Mouse (Mus musculus): ENCODE data around the gene Daam2.

The Daam2 gene

GRCm38 (mm10) chr17:49563830-49564470 is at the start of gene Daam2:
Gene Daam2, minus strand, starts transcription at chr17:49564343.
- in situ Hi-C loops (cut with MboI, MseI), result no loop called here

DNA sequence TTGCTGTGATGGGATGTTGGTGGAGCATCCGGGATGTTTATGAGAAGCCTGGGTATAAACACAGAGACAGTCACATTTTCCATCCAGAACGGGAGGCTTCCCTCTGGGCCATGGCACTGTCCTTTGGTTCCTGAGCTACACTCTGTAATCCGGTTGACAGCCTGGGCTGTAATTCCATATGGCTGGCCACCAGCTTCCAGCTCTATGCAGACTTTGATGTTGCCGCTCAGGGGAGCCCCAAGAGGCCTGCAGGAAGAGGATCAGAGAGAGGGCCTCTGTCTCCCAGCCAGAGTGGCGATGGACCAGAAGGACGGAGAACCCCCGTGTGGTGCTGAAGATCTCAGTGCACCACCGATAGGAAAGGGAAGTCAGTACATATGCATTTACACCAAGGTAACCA is 46.2 kb upstream of the Daam2 start:
- in situ Hi-C loops (cut with MboI, MseI), result no loop called here

DNA sequence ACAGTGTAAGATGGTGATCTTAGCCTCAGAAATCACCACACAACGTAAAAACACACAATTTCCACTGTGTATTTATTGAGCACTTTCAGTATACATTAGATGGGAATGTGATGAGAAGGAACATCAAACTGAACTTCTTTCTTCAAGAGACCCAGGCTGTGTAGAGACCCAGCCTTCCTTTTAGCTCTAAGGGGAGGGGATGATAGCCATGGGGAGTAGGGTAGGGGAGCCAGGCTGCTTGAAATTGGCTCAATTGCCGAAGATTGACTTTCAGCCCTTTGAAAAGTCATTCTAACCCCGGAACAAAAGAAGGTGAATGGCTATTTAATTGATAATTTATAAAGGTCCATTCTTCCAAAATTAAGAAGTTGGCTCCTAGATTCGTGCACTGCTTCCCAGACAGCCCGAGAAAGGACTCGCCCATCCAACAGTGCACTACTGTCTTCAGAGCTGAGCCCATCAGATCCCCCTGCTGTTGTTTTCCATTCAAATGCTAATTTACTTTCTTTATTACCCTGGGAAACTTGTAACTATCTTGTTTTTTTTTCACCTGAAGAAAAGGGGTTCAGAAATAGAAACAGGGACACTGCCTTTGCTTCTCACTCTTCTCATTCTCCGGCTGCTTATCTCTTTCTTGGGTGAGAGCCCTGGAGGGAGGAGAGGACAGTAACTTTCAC is 43.3 kb upstream of the Daam2 start:
- in situ Hi-C loops (cut with MboI, MseI), result no loop called here

DNA sequence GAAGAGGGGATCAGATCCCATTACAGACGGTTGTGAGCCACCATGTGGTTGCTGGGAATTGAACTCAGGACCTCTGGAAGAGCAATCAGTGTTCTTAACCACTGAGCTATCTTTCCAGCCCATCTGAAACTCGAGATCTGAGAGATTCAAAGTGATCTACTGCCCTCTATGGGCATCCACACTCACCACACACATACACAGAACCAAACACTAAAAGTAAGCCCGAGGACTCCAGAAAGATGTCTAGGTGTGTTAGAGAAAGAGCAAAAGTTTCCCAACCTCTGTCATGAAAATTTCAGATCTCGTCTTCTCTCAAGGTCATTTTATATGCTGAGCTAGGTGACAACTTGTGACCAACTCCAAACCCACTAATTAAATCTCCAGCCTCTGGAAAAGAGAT is 41.3 kb upstream of the Daam2 start:
- in situ Hi-C loops (cut with MboI, MseI), result no loop called here

GRCm38 (mm10) chr17:49590051-49590450 is 25.9 kb upstream of the Daam2 start:
- in situ Hi-C loops (cut with MboI, MseI), result no loop called here

- in situ Hi-C loops (cut with MboI, MseI), result no loop called here
Observed at GRCm38 (mm10) chr17:49582471-49582870, 18.3 kb upstream of the Daam2 start.

GRCm38 (mm10) chr17:49577321-49577720 is 13.2 kb upstream of the Daam2 start:
- in situ Hi-C loops (cut with MboI, MseI), result no loop called here

DNA sequence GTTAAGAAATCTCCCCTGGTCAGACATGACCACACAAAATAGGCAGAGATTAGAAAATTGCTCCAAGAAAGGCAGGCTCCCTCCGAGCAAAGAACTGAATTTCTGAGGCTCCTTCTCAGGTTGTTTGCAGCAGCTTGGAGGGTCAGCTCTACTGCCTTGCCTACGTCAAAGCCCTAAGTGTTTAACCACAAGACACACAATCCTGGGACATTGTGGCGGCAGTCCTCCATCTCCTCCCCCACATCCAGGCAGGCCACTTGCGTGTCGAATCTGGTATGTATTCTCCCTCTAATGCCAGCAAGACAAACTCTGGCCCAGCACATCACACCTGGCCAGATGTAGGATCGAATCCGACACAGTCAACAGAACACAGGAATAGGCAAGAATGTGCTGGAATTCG is 4.6 kb upstream of the Daam2 start:
- in situ Hi-C loops (cut with MboI, MseI), result no loop called here

DNA sequence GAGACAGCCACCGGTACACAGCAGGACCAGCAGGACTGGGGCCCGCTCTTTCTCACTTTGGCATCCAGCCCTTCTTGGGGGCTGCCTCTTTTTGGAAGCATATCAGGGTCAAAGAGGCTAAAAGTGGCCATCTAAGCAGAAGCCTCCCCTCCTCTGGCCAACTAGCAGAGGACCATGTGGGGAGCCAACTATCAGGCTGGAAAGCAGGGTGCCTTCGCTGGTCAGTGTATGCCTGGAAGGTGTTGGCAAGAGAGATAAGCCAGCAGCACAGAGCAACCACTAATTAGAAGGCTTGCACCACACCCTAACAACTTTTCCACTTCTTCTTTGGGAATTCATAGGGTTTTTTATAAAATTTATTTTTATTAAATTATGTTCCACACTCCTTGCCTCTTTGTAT is 346 bp upstream of the Daam2 start:
- in situ Hi-C loops (cut with MboI, MseI), result no loop called here

DNA sequence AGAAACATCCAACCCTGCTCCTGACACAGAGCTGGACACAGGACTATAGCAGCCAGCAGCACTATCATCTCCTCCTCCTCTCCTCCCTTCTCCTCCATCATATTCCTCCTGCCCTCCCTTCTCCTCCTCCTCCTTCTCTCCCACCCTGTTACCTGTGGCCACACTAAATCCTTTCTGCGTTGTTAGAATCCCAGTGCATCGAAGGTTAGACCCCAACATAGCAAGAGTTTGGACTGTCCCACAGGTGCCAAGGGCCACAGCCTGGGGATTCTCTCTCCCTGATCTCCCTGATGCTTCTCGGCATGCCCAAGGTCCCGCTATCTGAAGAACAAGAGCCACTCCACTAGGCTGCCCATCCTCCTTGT is 745 bp downstream of the Daam2 start:
- in situ Hi-C loops (cut with MboI, MseI), result no loop called here

DNA sequence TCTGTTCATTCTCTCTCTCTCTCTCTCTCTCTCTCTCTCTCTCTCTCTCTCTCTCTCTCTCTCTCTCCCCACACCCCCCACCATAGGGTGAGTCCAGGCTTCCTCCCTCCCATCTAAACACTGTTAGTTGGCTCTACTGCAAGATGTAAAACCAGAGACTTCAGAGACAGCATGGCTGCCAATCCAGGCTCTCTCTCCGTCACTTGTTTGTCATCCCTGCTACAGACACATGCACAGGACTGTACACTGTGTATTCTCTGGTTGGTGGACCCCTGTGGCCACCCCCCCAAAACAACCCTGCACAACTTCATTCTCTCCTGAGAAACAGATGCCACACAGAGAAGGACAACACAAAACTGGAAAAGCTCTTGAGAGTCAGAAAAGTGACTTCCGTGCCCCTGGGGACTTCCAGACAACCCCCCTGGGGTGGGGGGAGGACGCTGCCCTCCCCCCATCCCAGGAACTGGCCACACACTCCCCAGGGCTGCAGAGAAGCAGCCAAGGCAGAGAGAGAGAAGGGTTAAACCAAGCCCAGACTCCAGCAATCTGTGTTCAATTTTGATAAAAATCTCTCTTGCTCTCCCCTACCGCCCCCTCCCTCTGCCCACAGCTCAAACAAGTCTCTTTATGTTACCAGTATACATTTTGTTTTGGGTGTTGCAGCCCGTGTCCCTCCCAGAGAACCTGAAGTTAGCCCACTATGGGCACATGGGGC is 1.3 kb downstream of the Daam2 start:
- in situ Hi-C loops (cut with MboI, MseI), result no loop called here

GRCm38 (mm10) chr17:49561985-49562384 is 2.2 kb downstream of the Daam2 start:
- in situ Hi-C loops (cut with MboI, MseI), result no loop called here

DNA sequence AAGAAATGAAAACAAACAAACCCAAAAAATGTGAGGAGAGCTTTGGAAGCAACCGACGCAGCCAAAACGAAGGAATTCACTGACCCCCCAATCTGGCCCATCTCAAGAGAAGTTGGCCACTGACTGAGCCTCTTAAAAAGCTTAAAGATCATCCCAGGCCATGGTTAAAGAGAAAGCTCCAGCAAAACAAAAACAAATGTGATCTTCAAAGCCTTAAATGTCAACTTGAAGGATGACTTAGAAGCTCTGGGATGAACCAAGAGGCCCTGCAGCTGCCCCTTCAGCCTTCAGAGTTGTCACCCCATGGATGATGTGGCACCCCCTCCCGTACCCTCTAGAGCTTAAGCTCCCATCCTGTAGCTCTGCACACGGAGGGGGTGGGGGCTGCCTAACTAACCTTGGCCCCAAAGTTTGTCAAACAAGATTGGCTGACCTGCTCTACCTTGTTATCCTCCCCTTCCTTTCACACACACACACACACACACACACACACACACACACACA is 4.3 kb downstream of the Daam2 start:
- in situ Hi-C loops (cut with MboI, MseI), result no loop called here

- in situ Hi-C loops (cut with MboI, MseI), result no loop called here
Observed at GRCm38 (mm10) chr17:49556169-49556568, 8.0 kb downstream of the Daam2 start.

DNA sequence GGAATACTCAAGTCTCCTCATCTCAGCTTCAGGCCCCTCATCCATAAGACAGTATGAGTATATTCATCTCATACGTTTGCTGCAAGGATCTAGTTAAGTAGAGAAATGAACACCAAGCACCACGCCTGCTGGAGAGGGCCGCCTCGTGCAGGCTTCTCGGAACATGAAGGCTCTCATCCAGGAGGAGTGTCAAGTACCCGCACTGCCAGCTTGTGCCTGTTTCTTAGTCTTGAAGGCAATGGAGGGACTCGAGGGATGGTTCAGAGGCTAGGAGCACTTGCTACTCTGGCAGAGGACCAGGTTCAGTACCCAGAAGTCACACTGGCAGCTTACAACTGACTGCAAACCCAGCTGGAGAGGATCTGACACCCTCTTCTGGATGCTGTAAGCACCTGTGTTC is 12.2 kb downstream of the Daam2 start:
- in situ Hi-C loops (cut with MboI, MseI), result no loop called here

GRCm38 (mm10) chr17:49551465-49551864 is 12.7 kb downstream of the Daam2 start:
- in situ Hi-C loops (cut with MboI, MseI), result no loop called here

- in situ Hi-C loops (cut with MboI, MseI), result no loop called here
Observed at GRCm38 (mm10) chr17:49545997-49546396, 18.1 kb downstream of the Daam2 start.

DNA sequence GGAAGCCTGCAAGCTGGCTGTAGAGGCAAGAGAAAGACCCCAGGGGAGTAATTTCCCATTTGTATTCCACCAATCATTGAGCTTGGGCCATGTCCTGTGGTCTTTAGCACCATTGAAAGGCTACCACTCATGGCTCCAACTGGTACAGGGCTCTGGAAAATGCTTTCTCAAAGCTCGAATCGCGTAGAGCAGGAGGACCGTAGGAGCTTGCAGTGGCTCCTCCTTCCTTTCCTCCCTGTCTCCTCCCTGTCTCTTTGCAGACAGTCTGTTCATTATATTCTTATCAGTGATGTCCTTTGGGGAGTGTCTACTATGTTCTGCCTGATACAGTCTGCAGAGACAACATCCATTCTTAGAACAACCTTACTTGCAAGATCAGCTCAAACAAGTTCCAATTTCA is 18.7 kb downstream of the Daam2 start:
- in situ Hi-C loops (cut with MboI, MseI), result no loop called here

- in situ Hi-C loops (cut with MboI, MseI), result no loop called here
Observed at GRCm38 (mm10) chr17:49544561-49544960, 19.6 kb downstream of the Daam2 start.

DNA sequence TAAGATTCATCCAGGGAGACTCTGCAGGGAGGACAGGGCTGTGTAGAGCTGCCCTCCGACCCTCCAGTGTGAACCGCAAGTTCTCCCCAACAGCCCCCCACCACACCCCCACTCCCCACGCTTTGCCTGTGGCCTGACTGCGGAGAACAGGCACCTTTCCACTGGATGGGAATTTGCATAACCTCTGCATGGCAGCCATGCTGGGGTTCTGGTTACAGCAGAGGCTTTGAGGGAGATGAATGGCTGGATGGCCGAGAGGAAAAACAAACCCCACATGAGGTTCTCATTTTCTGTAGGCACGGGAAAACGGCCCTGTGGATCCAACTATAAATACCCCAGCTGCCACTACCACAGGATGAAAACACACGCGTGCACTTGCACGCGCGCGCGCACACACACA is 23.4 kb downstream of the Daam2 start:
- in situ Hi-C loops (cut with MboI, MseI), result no loop called here

DNA sequence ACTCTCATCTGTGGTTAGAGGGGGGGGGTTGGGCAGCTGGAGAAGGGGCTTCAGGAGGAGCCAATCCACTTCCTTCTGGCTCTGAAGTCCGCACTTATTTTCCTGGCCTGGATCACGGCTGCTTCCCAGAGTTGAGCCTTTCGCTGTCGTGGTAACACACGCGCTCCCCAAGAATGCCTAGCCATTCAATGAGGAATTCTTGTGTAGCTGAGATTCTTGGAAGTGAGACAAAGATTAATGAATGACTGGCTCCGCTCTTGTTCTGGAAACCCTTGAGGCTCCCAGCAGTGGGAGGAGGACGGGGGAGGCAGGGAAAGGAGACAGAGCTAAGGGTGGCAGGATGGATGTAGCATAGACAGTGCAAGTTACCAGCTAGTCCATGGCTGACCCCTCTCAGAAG is 24.9 kb downstream of the Daam2 start:
- in situ Hi-C loops (cut with MboI, MseI), result no loop called here

DNA sequence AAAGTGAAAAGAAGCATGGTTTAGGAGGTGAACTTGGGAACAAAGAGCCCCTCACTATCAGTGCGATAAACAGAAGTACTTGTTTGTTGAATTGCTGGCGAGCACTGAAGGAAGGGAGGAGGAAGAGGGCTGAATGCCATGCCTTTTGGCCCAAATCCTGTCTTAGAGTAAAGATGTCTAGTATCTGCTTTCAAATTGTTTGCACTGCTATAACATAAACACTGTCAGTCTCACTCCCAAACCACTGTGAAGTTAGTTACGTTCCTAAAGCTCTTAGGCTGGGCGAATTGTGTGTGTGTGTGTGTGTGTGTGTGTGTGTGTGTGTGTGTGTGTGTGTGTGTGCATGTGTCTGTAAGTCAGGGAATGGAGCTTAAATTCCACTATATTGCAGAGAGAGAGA is 28.6 kb downstream of the Daam2 start:
- in situ Hi-C loops (cut with MboI, MseI), result no loop called here

- in situ Hi-C loops (cut with MboI, MseI), result loop anchor here (5.0 kb wide), 1 partner anchor 363 kb away; no protein-coding TSS in a partner anchor
Observed at GRCm38 (mm10) chr17:49534267-49534719, 29.9 kb downstream of the Daam2 start.

Measured in regulatory T cell (primary cell).